Mouse (Mus musculus) heart, postnatal 36 days (tissue): ENCODE measurements around the gene Rubcn. TPM values are rescaled to one million over a fixed set of nuclear protein-coding genes. Genes with fewer than 3 reads are reported as not detected.
"Not testable (repeated sequence)": the region's sequence is repeated elsewhere in the genome, so short reads cannot be mapped to it uniquely, and the experiment has no call there.

ENCODE experiments used
- DNase-seq, 2 experiments: peaks; one replicate each; pipeline ENCODE4 v3.0.0; 2021 to 2022
- intact Hi-C: fragments of 180-260 bp; cut with DNase I; formaldehyde crosslinking; loops from one replicate; pipeline ENCODE4 v1.15.1; 2025
- total RNA-seq, 2 experiments: library from RNA; stranded (reverse); gene quantifications; 2 replicates each; pipeline ENCODE4 v1.2.3; 2021

Rubcn gene
- total RNA-seq = 10 to 100 TPM; 35.1 to 35.9 TPM

- intact Hi-C loops = loop anchor here (1.0 to 10.0 kb wide), 5 partner anchors 9 to 543 kb away; partner anchors contain the start of genes Lrch3, Smbd1 and Ubxn7
- peak; percentile 95 to 97 for DNase-seq
Measured at GRCm38 (mm10) chr16:32877343-32878156, at the start of gene Rubcn, which contains the start of gene Fyttd1. Rubcn (minus strand) TSS chr16:32877766. Fyttd1 (plus strand) TSS chr16:32877500.

DNA sequence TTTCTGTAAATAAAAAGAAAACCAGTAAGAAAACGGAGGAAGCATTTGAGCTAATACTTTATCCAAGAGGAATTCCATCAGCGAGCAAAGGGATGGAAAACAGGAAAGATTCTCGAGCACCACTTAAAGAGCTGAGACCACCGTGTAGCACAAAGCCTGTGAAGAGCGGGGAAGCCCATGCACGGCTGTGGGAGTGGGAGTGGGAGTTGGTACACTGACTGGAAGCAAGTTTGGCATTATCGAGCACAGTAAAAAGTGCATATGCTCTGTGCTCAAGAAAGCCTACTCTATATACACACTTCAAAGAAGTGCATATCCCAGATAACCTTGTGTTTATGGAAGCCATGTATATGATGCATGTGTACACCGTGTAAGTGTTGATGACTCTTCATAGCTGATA, 49.5 kb upstream of the Rubcn start:
- intact Hi-C loops = no loop called here
- DNase-seq = no peak

DNA sequence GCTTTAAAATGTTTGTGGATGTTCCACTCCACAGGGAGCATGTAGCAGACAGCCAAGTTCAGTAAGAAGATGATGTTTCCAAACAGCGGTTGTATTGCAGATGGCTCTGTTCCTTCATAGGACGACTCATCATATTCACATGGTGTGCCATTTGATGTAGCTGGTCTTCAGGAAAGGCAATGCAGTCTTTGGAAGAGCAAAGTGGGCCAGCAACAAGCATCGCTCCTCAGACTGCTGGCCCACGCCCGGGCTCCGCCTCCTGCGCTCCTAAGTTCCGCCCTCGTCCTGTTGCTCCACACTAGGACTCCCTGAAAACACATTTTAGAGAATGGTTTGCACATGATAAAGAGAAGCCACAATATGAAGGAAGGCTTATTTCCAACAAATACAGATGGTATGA, 49.1 kb upstream of the Rubcn start:
- intact Hi-C loops, DNase-seq: not testable (repeated sequence)

GRCm38 (mm10) chr16:32915292-32916068, 37.9 kb upstream of the Rubcn start:
- no peak for DNase-seq
- intact Hi-C loops = loop anchor here (2.0 kb wide), 1 partner anchor 39 kb away; the partner anchor contains the start of genes Fyttd1 and Rubcn

GRCm38 (mm10) chr16:32913937-32914881, 36.6 kb upstream of the Rubcn start, which contains the start of gene Lrch3:
Lrch3 (plus strand) TSS chr16:32914100.
- intact Hi-C loops = loop anchor here (2.0 to 5.0 kb wide), 3 partner anchors 33 to 99 kb away; partner anchors contain the start of genes Fyttd1 and Rubcn
- DNase-seq = peak; percentile 95 to 99

- no peak for DNase-seq
- intact Hi-C loops = loop anchor here (2.0 to 5.0 kb wide), 2 partner anchors 34 to 98 kb away; no protein-coding TSS in a partner anchor
Measured at GRCm38 (mm10) chr16:32913212-32913611, 35.6 kb upstream of the Rubcn start.

- DNase-seq = no peak
- intact Hi-C loops = loop anchor here (5.0 kb wide), 1 partner anchor 101 kb away; no protein-coding TSS in a partner anchor
Measured at GRCm38 (mm10) chr16:32906727-32907126, 29.2 kb upstream of the Rubcn start.

- intact Hi-C loops = loop anchor here (5.0 kb wide), 1 partner anchor 101 kb away; no protein-coding TSS in a partner anchor
- DNase-seq = no peak
Measured at GRCm38 (mm10) chr16:32906186-32906585, 28.6 kb upstream of the Rubcn start.

DNA sequence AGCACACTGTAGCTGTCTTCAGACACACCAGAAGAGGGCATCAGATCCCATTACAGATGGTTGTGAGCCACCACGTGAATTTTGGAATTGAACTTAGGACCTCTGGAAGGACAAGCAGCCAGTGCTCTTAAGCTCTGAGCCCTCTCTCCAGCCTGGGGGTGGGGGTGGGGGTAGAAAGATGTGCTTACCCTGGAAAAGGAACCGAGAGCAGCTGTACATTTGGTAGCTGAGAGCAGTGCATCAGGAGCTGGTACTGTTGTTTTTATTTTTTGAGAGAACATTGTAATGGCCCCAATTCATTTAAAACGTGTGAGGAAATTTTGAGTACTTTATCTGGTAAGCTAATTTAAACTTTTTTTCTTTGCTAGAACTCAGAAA, 24.5 kb upstream of the Rubcn start:
- intact Hi-C loops = loop anchor here (5.0 kb wide), 1 partner anchor 85 kb away; no protein-coding TSS in a partner anchor
- DNase-seq = no peak

GRCm38 (mm10) chr16:32901360-32902050, 23.9 kb upstream of the Rubcn start:
- DNase-seq = no peak
- intact Hi-C loops = loop anchor here (5.0 kb wide), 1 partner anchor 86 kb away; no protein-coding TSS in a partner anchor

DNA sequence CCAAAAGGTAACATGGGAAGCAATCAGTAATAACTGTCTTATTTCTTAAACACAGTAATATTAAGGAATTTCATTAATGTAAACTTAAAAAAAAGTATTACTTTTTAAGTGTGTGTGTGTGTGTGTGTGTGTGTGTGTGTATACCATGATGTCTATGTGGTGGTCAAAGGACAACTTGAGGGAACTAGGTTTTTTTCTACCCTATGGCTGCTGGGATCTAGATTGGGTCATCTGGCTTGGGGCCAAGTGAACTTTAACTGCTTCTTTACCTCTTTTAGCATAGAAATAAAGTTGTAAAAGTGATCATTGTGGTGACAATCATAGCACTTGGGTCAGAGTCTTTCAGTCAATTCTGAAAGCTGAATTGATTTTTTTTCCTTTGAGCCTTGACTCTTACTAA, 18.6 kb upstream of the Rubcn start:
- no peak for DNase-seq
- intact Hi-C loops = no loop called here

DNA sequence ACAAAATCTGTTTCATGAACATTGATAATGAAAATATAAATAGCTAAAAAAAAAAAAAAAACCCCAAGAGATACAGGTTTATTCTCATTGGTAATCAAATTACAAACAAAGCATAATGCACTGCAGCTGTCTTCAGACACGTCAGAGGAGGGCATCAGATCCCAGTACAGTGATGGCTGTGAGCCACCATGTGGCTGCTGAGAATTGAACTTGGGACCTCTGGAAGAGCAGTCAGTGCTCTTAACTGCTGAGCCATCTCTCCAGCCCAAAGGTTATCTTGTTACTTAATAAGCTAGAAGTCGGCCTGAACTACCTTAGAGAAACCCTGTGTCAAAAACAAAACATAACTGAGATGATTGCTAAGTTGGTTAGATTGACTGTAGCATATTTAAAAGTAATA, 12.3 kb upstream of the Rubcn start:
- no peak for DNase-seq
- intact Hi-C loops = no loop called here

DNA sequence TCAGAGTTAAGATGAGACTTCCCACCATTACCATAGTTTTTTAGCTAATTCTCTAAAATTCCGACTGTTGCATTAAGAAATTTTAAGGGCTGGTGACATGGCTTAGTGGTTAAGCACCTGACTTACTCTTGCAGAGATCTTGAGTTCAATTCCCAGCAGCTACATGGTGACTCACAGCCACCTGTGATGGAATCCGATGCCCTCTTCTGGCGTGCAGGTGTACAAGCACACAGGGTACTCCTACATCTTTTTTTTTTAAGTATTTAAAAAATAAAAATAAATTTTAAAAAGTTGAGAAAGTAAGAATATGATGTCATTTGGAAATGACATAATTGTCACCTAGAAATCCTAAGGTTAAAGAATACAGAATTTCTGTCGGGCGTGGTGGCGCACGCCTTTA, 10.4 kb upstream of the Rubcn start:
- intact Hi-C loops = no loop called here
- no peak for DNase-seq

GRCm38 (mm10) chr16:32881538-32881937, 4.0 kb upstream of the Rubcn start:
- no peak for DNase-seq

DNA sequence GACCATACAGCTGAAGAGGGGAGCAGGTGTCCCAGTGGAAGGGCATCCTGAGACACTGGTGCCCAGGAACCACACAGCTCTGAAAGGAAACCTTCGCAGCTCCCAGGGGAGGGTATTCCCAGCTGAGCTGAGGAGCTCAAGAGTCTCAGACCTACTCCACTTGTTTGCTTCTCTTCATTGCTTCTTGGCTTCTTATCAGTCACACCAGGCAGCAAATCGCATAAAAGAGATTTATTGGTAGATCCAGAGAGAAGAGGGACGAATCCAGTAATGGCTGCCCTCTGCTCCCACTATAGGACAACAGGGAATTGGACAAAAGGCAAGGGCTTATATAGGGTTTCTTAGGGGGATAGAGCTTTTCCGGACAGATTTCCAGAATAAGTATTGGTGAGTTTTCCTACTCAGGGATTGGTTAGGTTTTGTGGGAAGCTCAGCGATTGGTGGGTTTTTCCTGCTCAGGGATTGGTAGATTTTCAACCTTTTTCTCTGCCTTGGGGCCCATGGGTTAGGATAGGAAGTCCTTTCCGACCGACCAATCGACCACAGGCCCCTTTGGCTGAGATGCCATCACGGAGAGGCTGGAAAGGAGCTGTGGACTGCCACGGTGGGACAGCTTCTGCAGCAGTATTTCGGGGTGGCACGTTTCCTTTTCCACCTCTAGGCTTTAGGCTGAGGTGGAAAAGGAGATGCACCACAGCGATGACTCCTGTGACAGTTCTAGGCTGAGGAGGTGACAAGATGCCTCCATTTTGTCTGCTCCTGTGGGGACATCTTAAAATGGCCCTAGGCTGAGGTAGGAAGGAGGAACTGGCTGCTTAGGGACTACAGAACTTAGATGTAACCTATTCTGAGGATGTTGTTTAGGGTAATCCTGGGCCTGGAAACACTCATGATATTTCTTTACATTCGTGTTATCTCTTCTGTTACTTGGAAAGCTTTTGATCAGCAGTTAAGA, 1.7 kb upstream of the Rubcn start:
- no peak for DNase-seq
- intact Hi-C loops = loop anchor here (5.0 to 10.0 kb wide), 2 partner anchors 67 to 544 kb away; partner anchors contain the start of genes Smbd1 and Ubxn7

More at GRCm38 (mm10) chr16:32881538-32881937, 4.0 kb upstream of the Rubcn start:
- intact Hi-C loops = no loop called here

- no peak for DNase-seq
- intact Hi-C loops = loop anchor here (5.0 to 10.0 kb wide), 2 partner anchors 66 to 543 kb away; partner anchors contain the start of genes Smbd1 and Ubxn7
Measured at GRCm38 (mm10) chr16:32878157-32878598, 612 bp upstream of the Rubcn start.

DNA sequence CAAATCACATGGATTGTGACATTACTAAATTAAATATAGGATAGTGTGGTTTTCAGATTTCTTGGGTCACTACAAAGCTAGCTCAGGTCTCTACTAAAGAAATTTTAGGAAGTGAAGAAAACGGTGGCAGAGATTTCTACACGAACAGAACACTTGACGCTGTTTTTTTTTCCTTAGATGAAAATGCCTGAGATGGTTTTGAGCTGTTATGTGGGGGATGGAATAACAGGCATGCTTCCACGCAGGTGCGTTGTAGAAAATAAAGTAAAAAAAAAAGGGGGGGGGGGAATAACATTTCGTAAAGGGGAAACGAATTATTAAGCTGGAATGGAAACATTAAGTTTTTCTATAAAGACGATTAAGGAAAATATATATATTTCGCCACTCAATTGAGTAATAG, 735 bp downstream of the Rubcn start:
- no peak for DNase-seq
- intact Hi-C loops = loop anchor here (1.0 to 10.0 kb wide), 5 partner anchors 9 to 542 kb away; partner anchors contain the start of genes Lrch3, Smbd1 and Ubxn7

DNA sequence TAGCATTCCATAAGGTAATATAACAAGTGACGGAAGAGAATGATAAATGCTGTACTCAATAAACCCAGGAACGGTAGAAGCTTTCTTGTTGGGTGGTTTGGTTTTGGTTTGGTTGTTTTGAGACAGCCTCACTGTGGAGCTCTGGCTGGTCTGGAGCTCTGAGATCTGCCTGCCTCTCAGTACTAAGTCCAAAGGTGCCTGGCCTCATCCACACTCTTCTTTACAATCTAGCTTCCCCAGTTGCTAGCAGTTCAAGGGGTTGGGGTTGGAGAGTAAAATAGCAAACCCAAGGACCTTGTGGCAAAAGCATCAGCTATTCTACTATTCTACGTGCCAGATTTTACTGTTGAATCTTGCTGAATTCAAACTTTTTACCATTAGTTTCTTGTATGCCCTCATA, 1.7 kb downstream of the Rubcn start:
- intact Hi-C loops = loop anchor here (2.0 to 10.0 kb wide), 3 partner anchors 39 to 541 kb away; partner anchors contain the start of genes Lrch3, Smbd1 and Ubxn7
- no peak for DNase-seq
